ENCODE assay signal across 8 mouse cellular contexts in the genomic region with DNA sequence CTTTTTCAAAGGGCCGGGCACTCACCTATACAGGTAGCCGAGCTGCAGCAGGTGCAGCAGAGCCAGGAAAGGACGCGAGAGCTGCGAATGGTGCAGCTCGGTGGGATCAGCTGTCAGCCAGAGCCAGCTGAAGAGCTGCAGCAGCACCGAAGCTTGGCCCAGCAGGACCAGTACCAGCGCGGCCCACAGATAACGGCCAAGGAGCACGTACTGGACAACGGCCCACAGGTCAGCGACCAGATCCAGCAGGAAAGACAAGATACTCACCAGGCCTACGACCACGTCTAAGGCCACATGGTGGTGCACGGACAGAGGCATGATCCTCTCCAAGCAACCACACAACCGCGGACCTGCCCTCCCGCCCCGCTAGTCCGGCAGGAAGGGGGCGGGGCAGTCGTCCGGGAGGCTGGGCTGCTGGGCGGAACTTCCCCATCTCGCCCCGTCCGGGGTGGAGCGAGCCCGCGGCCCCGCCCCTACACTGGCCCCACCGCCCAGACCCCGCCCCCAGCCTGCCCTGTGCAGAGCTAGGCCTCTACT. TPM values are rescaled to one million over a fixed set of nuclear protein-coding genes. Genes with fewer than 3 reads are reported as not detected.
A peak's percentile ranks its signal among the peaks of the same experiment; 100 is the strongest.
DNase-seq lines count a peak whose midpoint lies in the region; ATAC-seq and TF ChIP-seq lines count a peak whose summit lies in the region.

Gene Xkr8 (minus strand): TSS at position 399 of the 537 bp plus-strand sequence.

- 2% methylated on average over 34 of the region's 34 CpGs for WGBS in heart, embryonic 11.5 days (ENCODE audit: insufficient replicate concordance)
- 2% methylated on average over 34 of the region's 34 CpGs for WGBS in kidney, embryonic 15.5 days
- 2% methylated on average over 32 of the region's 34 CpGs for WGBS in liver, embryonic 14.5 days (ENCODE audit: insufficient replicate concordance)
- 1% methylated on average over 34 of the region's 34 CpGs for WGBS in stomach, embryonic 16.5 days

- peak; percentile 90 for ATAC-seq in erythroblast, adult 5-6 weeks (replicated peaks; ENCODE audit: low FRiP score, poor library complexity, severe bottlenecking)
- peak; percentile 93 for ATAC-seq in heart, embryonic 11.5 days (replicated peaks; ENCODE audit: insufficient number of reproducible peaks, low FRiP score, low TSS enrichment)
- peak; percentile 97 for ATAC-seq in kidney, embryonic 15.5 days (replicated peaks; ENCODE audit: low FRiP score)
- peak; percentile 91 for ATAC-seq in liver, embryonic 14.5 days (ENCODE audit: insufficient read depth)
- ATAC-seq in stomach, embryonic 16.5 days (ENCODE audit: insufficient read depth, low FRiP score), result peak; percentile 98

- H3K27ac ChIP-seq in heart, embryonic 11.5 days (ENCODE audit: low read depth, low read length), result no peak within 1 kb of the TSS
- H3K27ac ChIP-seq in kidney, embryonic 15.5 days, result peak within 1 kb of the TSS; percentile 37
- H3K27ac ChIP-seq in liver, embryonic 14.5 days, result no peak within 1 kb of the TSS
- H3K27ac ChIP-seq in stomach, embryonic 16.5 days (ENCODE audit: low read length), result 0 out of 2 replicates have a peak within 1 kb of the TSS, but pooled peaks have one; percentile 15

- H3K4me2 ChIP-seq in heart, embryonic 11.5 days, result peak within 1 kb of the TSS; percentile 81
- H3K4me2 ChIP-seq in kidney, embryonic 15.5 days, result peak within 1 kb of the TSS; percentile 93
- H3K4me2 ChIP-seq in liver, embryonic 14.5 days (ENCODE audit: low read depth), result peak within 1 kb of the TSS; percentile 89
- H3K4me2 ChIP-seq in stomach, embryonic 16.5 days (ENCODE audit: low read depth, low read length), result peak within 1 kb of the TSS; percentile 90

- DNase-seq in CD4-positive helper T cell, adult 2 months (ENCODE audit: low read depth, low spot score), result peak; percentile 85
- DNase-seq in brain, adult 2 months (ENCODE audit: low read depth, low spot score), result peak; percentile 81
- peak; percentile 70 to 72 (median 72) for DNase-seq in liver, embryonic 14.5 days (ENCODE audit: low read depth in 3 of 3, low spot score in 3 of 3)
- DNase-seq in neural tube, embryonic 10.5 days (ENCODE audit: extremely low spot score, low spot score), result peak; percentile 90

- H3K4me1 ChIP-seq in heart, embryonic 11.5 days (ENCODE audit: control insufficient read depth, insufficient read depth, low read length), result peaks cover 7% of the 10 kb centered on the region
- peaks cover 10% of the 10 kb centered on the region for H3K4me1 ChIP-seq in kidney, embryonic 15.5 days
- H3K4me1 ChIP-seq in liver, embryonic 14.5 days (replicated peaks; ENCODE audit: control insufficient read depth in 2 of 2, insufficient read depth in 2 of 2, low read length in 1 of 2), result peaks cover 5 to 8% of the 10 kb centered on the region in 2 experiments; a peak in 3 of 4 replicates
- 0 out of 2 replicates have a peak, but pooled peaks cover 6% of the 10 kb centered on the region for H3K4me1 ChIP-seq in stomach, embryonic 16.5 days (ENCODE audit: control insufficient read depth, insufficient read depth, low read length)

- peak; percentile 36 for TF ChIP-seq CTCF in liver, embryonic 14.5 days (IDR thresholded peaks at IDR 0.05; ENCODE audit: low read depth)

- H3K27me3 ChIP-seq in heart, embryonic 11.5 days (ENCODE audit: control insufficient read depth, insufficient read depth, low read length), result no peaks in the 10 kb centered on the region
- H3K27me3 ChIP-seq in kidney, embryonic 15.5 days, result no peaks in the 10 kb centered on the region
- no peaks in the 10 kb centered on the region for H3K27me3 ChIP-seq in liver, embryonic 14.5 days (ENCODE audit: control insufficient read depth, insufficient read depth, low read length)
- no peaks in the 10 kb centered on the region for H3K27me3 ChIP-seq in stomach, embryonic 16.5 days (ENCODE audit: control insufficient read depth, insufficient read depth, low read length)

- peak within 1 kb of the TSS; percentile 51 for H3K4me3 ChIP-seq in heart, embryonic 11.5 days (ENCODE audit: low read depth, low read length)
- peak within 1 kb of the TSS; percentile 66 for H3K4me3 ChIP-seq in kidney, embryonic 15.5 days (replicated peaks)
- H3K4me3 ChIP-seq in liver, embryonic 14.5 days (ENCODE audit: insufficient read depth in 1 of 2, low read depth in 2 of 2, low read length in 2 of 2), result peak within 1 kb of the TSS; percentile 64 to 66
- H3K4me3 ChIP-seq in stomach, embryonic 16.5 days (replicated peaks; ENCODE audit: low read length), result peak within 1 kb of the TSS; percentile 66

- H3K36me3 ChIP-seq in heart, embryonic 11.5 days (ENCODE audit: control insufficient read depth, insufficient read depth, low read length), result no peaks in the 10 kb centered on the region
- peaks cover 6% of the 10 kb centered on the region; the same call in 1 of the 2 replicates for H3K36me3 ChIP-seq in kidney, embryonic 15.5 days
- no peaks in the 10 kb centered on the region for H3K36me3 ChIP-seq in liver, embryonic 14.5 days (replicated peaks; ENCODE audit: control insufficient read depth, insufficient read depth, low read depth)
- no peaks in the 10 kb centered on the region for H3K36me3 ChIP-seq in stomach, embryonic 16.5 days (ENCODE audit: control insufficient read depth, insufficient read depth, low read length)

- no peaks in the 10 kb centered on the region for H3K9me3 ChIP-seq in heart, embryonic 11.5 days (replicated peaks; ENCODE audit: control insufficient read depth, low read length)
- H3K9me3 ChIP-seq in kidney, embryonic 15.5 days (replicated peaks), result no peaks in the 10 kb centered on the region
- H3K9me3 ChIP-seq in liver, embryonic 14.5 days (ENCODE audit: control insufficient read depth, low read length), result no peaks in the 10 kb centered on the region
- H3K9me3 ChIP-seq in stomach, embryonic 16.5 days (replicated peaks; ENCODE audit: control insufficient read depth, low read length), result no peaks in the 10 kb centered on the region

- TF ChIP-seq EP300 in liver, embryonic 14.5 days (IDR thresholded peaks at IDR 0.05; ENCODE audit: low read depth), result no peak

- peak within 1 kb of the TSS; percentile 50 for H3K9ac ChIP-seq in heart, embryonic 11.5 days (ENCODE audit: low read depth, low read length)
- H3K9ac ChIP-seq in kidney, embryonic 15.5 days, result peak within 1 kb of the TSS; percentile 64
- peak within 1 kb of the TSS; percentile 35; the same call in 1 of the 2 replicates for H3K9ac ChIP-seq in liver, embryonic 14.5 days (replicated peaks)
- H3K9ac ChIP-seq in stomach, embryonic 16.5 days (ENCODE audit: low read length), result peak within 1 kb of the TSS; percentile 73

RNA-seq across cellular contexts. Expression of gene Xkr8, which starts in this region (rescaled TPM):
- total RNA-seq in erythroblast, adult 5-6 weeks (2015; ENCODE audit: low replicate concordance), result 1.7 and 1.9 TPM in 2 replicates
- 0.43 and 0.70 TPM in 2 replicates for total RNA-seq in erythroblast, adult 5-6 weeks (2017; ENCODE audit: low replicate concordance)
- 6.1 and 7.2 TPM in 2 replicates for polyA plus RNA-seq in heart, embryonic 11.5 days (2014; fragmentation: Nextera tagmentation; extraction: Ambion mirVana)
- polyA plus RNA-seq in kidney, embryonic 15.5 days (2015; fragmentation: Nextera tagmentation; extraction: Ambion mirVana), result 4.4 and 7.5 TPM in 2 replicates
- 1.9 and 2.1 TPM in 2 replicates for polyA plus RNA-seq in liver, embryonic 14.5 days (2012; rRNA removed)
- polyA plus RNA-seq in liver, embryonic 14.5 days (2014; fragmentation: Nextera tagmentation; extraction: Ambion mirVana), result 3.3 and 3.5 TPM in 2 replicates
- 4.9 and 6.0 TPM in 2 replicates for polyA plus RNA-seq in stomach, embryonic 16.5 days (2015; fragmentation: Nextera tagmentation; extraction: Ambion mirVana)

Comparison
In these comparisons a context has a peak if more than half of its experiments do, and no peak if none do; other contexts are left out.
1. H3K27ac ChIP-seq: peak in kidney, embryonic 15.5 days (single experiment) and stomach, embryonic 16.5 days (single experiment); none in heart, embryonic 11.5 days (single experiment) and liver, embryonic 14.5 days (single experiment).
2. Peak in every context shown above with its lines, with median percentiles within 50 percentile points of each other: DNase-seq, ATAC-seq, H3K4me2 ChIP-seq, H3K4me3 ChIP-seq and H3K9ac ChIP-seq.